Mouse (Mus musculus) bone marrow, adult 2 months (tissue): ENCODE measurements around the gene Tssk4.

ENCODE experiments used
- CTCF ChIP-seq: fragments of 200-500 bp; IDR thresholded peaks from 2 replicates; pipeline ENCODE4 v1.5.1; 2011; ENCODE audit warnings: low read length, control low read depth; ENCODE audit not compliant: control insufficient read depth, insufficient read depth
- POLR2A ChIP-seq: fragments of 200-500 bp; IDR thresholded peaks from 2 replicates; pipeline ENCODE4 v1.6.1; 2011; ENCODE audit warnings: low read depth, mild to moderate bottlenecking, control low read depth, low read length, borderline replicate concordance; ENCODE audit not compliant: control insufficient read depth

- TF ChIP-seq POLR2A, result no peak
- TF ChIP-seq CTCF, result no peak
Measured at GRCm38 (mm10) chr14:55615876-55616275, 34.1 kb upstream of the Tssk4 start.
